Mouse (Mus musculus) ES-E14 (cell line): ENCODE measurements around the gene Mctp1.

ENCODE experiments used
- CHD2 ChIP-seq: IDR thresholded peaks from 2 replicates; pipeline ENCODE4 v1.6.1; 2014; ENCODE audit warnings: mild to moderate bottlenecking, low read depth, low read length, inconsistent platforms
- MAFK ChIP-seq: IDR thresholded peaks from 2 replicates; pipeline ENCODE4 v1.6.1; 2014; ENCODE audit warnings: mild to moderate bottlenecking, low read depth, low read length, inconsistent platforms; ENCODE audit not compliant: insufficient read depth
- ZC3H11A ChIP-seq: IDR thresholded peaks from 2 replicates; pipeline ENCODE4 v1.6.1; 2012; ENCODE audit warnings: low read depth, mild to moderate bottlenecking, inconsistent platforms, low read length, borderline replicate concordance

DNA sequence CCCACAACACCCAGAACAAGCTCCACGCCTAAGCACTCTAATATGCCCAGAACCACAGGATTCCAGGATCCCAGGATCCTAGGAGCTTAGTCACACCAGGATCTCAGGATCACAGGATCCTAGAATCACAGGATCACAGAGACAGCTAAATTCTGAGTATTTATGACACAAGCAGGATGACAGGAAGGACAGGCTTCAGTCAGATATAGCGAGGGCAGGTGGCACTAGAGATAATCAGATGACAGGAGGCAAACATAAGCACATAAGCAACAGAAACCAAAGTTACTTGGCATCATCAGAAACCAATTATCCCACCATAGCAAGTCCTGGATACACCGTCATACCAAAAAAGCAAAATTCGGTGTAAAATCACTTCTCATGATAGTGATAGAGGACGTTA lies 37.8 kb downstream of the Mctp1 start:
- TF ChIP-seq CHD2 = no peak
- TF ChIP-seq ZC3H11A = no peak
- no peak for TF ChIP-seq MAFK
